Mouse (Mus musculus) inflammation-experienced regulatory T-cells, adult 6 months (primary cell): ENCODE data around the gene Olfr1509. TPM values are rescaled to one million over a fixed set of nuclear protein-coding genes. Genes with fewer than 3 reads are reported as not detected.
"Not testable (repeated sequence)": the region's sequence is repeated elsewhere in the genome, so short reads cannot be mapped to it uniquely, and the experiment has no call there.

Source experiments
- ATAC-seq: one replicate; pipeline ENCODE4 v1.8.0; 2017
- polyA plus RNA-seq, 3 experiments: library from polyadenylated mRNA; unstranded; fragments of 100-300 nt; shearing (Covaris generic); gene quantifications; one replicate each; pipeline ENCODE4 v1.2.1; 2017

The Olfr1509 gene
- not detected for polyA plus RNA-seq

GRCm38 (mm10) chr14:52442690-52443089 is at the start of gene Olfr1509:
Olfr1509 (plus strand) TSS chr14:52442990.
- no peak for ATAC-seq

- ATAC-seq, result no peak
These were observed 45.5 kb upstream of the Olfr1509 start, which contains the start of gene Olfr1511 for GRCm38 (mm10) chr14:52397279-52397678. Olfr1511 (minus strand) TSS chr14:52397379.

- not testable (repeated sequence) for ATAC-seq
These were observed 32.5 kb upstream of the Olfr1509 start for GRCm38 (mm10) chr14:52410142-52410919.

- no peak for ATAC-seq
These were observed 28.5 kb upstream of the Olfr1509 start, which contains the start of gene Olfr1510 for GRCm38 (mm10) chr14:52414273-52414672. Olfr1510 (minus strand) TSS chr14:52414373.

GRCm38 (mm10) chr14:52427686-52428085 is 15.1 kb upstream of the Olfr1509 start:
- no peak for ATAC-seq

GRCm38 (mm10) chr14:52451138-52451537 is 8.3 kb downstream of the Olfr1509 start:
- no peak for ATAC-seq

- ATAC-seq, result no peak
These were observed 19.1 kb downstream of the Olfr1509 start for GRCm38 (mm10) chr14:52461928-52462327.

GRCm38 (mm10) chr14:52465738-52466137 is 22.9 kb downstream of the Olfr1509 start:
- no peak for ATAC-seq

- no peak for ATAC-seq
These were observed 24.6 kb downstream of the Olfr1509 start, which contains the start of gene Olfr1508 for GRCm38 (mm10) chr14:52467395-52467794. Olfr1508 (minus strand) TSS chr14:52467495.

GRCm38 (mm10) chr14:52495516-52495915 is 52.7 kb downstream of the Olfr1509 start, which contains the start of gene Olfr1507:
Olfr1507 (minus strand) TSS chr14:52495749.
- ATAC-seq, result no peak

Other genes starting within 250 kb of the Olfr1509 start
- gene Supt16, start 245.6 kb upstream of the Olfr1509 start, polyA plus RNA-seq, result 10 to 100 TPM; 44.2 to 48.2 (median 46.3) TPM
- 10 to 100 TPM; 61.5 to 84.9 (median 76.6) TPM for gene Chd8, start 185.2 kb upstream of the Olfr1509 start, polyA plus RNA-seq
- 10 to 100 TPM; 72.4 to 95.3 (median 75.9) TPM for gene Tox4, start 163.8 kb upstream of the Olfr1509 start, polyA plus RNA-seq
- gene Rab2b, start 163.4 kb upstream of the Olfr1509 start, polyA plus RNA-seq, result 10 to 100 TPM; 17.2 to 25.9 (median 23.6) TPM
- 10 to 100 TPM; 37.5 to 63.7 (median 40.4) TPM for gene Mettl3, start 137.9 kb upstream of the Olfr1509 start, polyA plus RNA-seq
- gene Sall2, start 114.2 kb upstream of the Olfr1509 start, polyA plus RNA-seq, result 1 to 10 TPM; 1.5 to 4.4 (median 3.9) TPM
- gene Olfr1513, start 86.6 kb upstream of the Olfr1509 start, polyA plus RNA-seq, result not detected
- not detected for gene Olfr1512, start 63.8 kb upstream of the Olfr1509 start, polyA plus RNA-seq
- gene Olfr1511, start 45.6 kb upstream of the Olfr1509 start, polyA plus RNA-seq, result not detected
- gene Olfr1510, start 28.6 kb upstream of the Olfr1509 start, polyA plus RNA-seq, result under 1 TPM in 1 of 3 experiments, not detected in 2; 0.17 TPM
- not detected for gene Olfr1508, start 24.5 kb downstream of the Olfr1509 start, polyA plus RNA-seq
- under 1 TPM in 1 of 3 experiments, not detected in 2; 0.63 TPM for gene Olfr1507, start 52.8 kb downstream of the Olfr1509 start, polyA plus RNA-seq